Mouse (Mus musculus): ENCODE measurements around the gene Il17rd. TPM values are rescaled to one million over a fixed set of nuclear protein-coding genes. Genes with fewer than 3 reads are reported as not detected.

Il17rd gene
- 0.34 TPM for polyA plus RNA-seq (2017; shearing (Covaris generic))

GRCm38 (mm10) chr14:27038783-27039182, at the start of gene Il17rd:
TSS of gene Il17rd (plus strand) at chr14:27038941.

DNA sequence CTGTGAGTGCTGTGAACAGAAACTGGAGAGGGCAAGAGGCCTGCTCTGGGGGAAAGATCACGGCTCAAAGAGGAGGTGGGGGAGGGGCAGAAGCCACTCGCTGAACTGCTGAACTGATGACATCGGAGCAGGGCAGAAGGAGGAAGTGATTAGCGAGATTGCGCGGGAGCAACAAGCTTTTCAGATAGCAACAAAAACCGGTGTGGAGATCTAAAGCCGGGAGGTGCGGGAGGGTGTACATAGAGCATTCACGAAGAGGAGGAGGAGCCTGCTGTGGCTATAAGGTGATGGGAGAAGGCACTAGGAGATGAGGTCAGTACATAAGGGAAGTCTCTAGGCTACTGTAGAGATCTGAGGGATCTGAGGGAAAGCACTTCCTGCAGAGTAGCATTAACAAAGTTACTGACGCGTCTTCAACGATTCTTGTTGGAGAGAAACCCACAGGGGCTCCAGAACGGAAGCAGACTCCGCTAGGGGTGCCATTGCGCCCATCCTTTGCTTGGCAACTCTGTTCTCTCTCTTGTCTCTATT, 44.5 kb upstream of the Il17rd start, which contains the start of gene Hesx1:
Gene Hesx1 (plus strand): TSS at position 206 of the 531 bp plus-strand sequence.

GRCm38 (mm10) chr14:27114362-27115274, 75.9 kb downstream of the Il17rd start, which contains the start of gene Arhgef3:
TSS of gene Arhgef3 (plus strand) at chr14:27114899.

Other genes starting within 250 kb of the Il17rd start
- gene Asb14, start 144.4 kb upstream of the Il17rd start, polyA plus RNA-seq (2017; shearing (Covaris generic)): 0.26 TPM
- gene Appl1, start 67.7 kb upstream of the Il17rd start, polyA plus RNA-seq (2017; shearing (Covaris generic)): 53.7 TPM
- 1.3 TPM for gene Hesx1, start 44.5 kb upstream of the Il17rd start, polyA plus RNA-seq (2017; shearing (Covaris generic))
- gene Arhgef3, start 76.0 kb downstream of the Il17rd start, polyA plus RNA-seq (2017; shearing (Covaris generic)): 254 TPM

Data from CD4-positive, CD25-positive, alpha-beta regulatory T cell (primary cell).